Mouse (Mus musculus): ENCODE measurements around the gene Cox6a1. TPM values are rescaled to one million over a fixed set of nuclear protein-coding genes. Genes with fewer than 3 reads are reported as not detected.
"Not testable (repeated sequence)": the region's sequence is repeated elsewhere in the genome, so short reads cannot be mapped to it uniquely, and the experiment has no call there.

Cox6a1 gene
- polyA plus RNA-seq, 1 experiment, result 280 TPM

DNA sequence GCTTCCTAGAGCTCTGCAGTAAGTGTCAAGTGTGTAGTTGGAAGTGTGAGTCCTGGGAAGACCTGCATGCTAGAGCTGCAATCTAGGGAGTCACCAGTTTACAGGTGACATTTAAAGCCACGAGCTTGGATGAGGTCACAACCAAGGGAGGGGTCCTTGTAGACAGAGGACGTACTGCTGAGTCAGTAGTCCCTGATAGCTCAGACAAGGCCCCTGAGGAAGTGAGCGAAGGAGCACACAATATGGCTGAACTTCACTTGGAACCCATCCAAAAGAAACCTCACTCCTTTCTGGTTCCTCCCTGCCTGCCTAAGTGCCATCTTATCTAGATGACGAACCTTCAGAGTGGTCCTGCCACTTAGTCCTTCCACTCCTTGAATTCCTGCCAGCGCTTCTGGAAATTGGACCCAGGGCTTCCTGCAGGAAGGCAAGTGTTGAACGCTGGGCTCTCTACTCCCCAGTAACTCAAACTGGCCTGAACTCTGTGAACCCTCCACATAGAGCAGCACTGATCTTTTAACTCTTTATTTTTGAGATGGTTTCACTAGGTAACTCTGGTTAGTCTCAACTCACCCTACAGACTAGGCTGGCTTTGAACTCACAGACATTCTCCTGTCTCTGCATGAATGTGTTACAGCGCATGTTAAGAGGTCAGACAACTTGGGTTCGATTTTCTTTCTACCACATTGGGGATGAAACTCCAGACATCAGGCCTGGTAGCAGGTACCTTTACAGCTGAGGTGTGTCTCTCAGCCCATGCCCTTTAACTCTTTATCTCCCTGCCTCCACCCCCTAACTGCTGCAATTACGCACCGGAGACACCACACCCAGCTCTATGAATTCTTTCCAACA, 35.7 kb downstream of the Cox6a1 start:
- TF ChIP-seq CTCF (IDR thresholded peaks at IDR 0.05; ENCODE audit: borderline replicate concordance, insufficient read depth, low read length) (no peak), POLR2A (IDR thresholded peaks at IDR 0.05; ENCODE audit: low read depth, low read length) (no peak)
- H3K27ac ChIP-seq (ENCODE audit: insufficient read depth, low read length), result no peak overlapping the region

GRCm38 (mm10) chr5:115312354-115312753, 36.4 kb downstream of the Cox6a1 start:
- Histone ChIP-seq H3K27ac (ENCODE audit: insufficient read depth, low read length) (no peak overlapping the region), H3K4me3 (ENCODE audit: insufficient read depth, low read length) (no peak overlapping the region), H3K4me1 (ENCODE audit: control insufficient read depth, insufficient read depth, low read length) (no peaks in the 10 kb centered on the region)
- no peak for TF ChIP-seq CTCF (IDR thresholded peaks at IDR 0.05; ENCODE audit: borderline replicate concordance, insufficient read depth, low read length)
- no peak for TF ChIP-seq POLR2A (IDR thresholded peaks at IDR 0.05; ENCODE audit: low read depth, low read length)

More for the DNA sequence above, 35.7 kb downstream of the Cox6a1 start:
- Histone ChIP-seq H3K4me1 (ENCODE audit: control insufficient read depth, insufficient read depth, low read length) (peaks cover 2% of the 10 kb centered on the region; the same call in 1 of the 2 replicates), H3K4me3 (ENCODE audit: insufficient read depth, low read length) (no peak overlapping the region)

DNA sequence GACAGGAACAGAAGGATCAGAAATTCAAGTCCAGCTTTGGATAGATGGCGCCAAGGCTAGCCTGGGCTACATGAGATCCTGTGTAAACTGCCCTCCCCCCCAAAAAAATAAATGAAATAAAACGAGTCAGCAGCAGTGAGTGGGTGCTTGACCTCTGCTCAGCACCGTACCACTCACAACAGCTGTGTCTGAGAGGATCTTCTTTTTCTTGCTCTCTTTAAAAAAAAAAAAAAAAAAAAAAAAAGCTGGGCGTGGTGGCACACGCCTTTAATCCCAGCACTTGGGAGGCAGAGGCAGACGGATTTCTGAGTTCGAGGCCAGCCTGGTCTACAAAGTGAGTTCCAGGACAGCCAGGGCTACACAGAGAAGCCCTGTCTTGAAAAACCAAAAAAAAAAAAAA, 46.6 kb downstream of the Cox6a1 start:
- H3K4me3 ChIP-seq (ENCODE audit: insufficient read depth, low read length); H3K4me1 ChIP-seq (ENCODE audit: control insufficient read depth, insufficient read depth, low read length); H3K27ac ChIP-seq (ENCODE audit: insufficient read depth, low read length): not testable (repeated sequence)

- peaks cover 4% of the 10 kb centered on the region; the same call in 1 of the 2 replicates for H3K4me1 ChIP-seq (ENCODE audit: control insufficient read depth, insufficient read depth, low read length)
- peak overlapping the region; percentile 49 for H3K4me3 ChIP-seq (ENCODE audit: insufficient read depth, low read length)
- no peak for TF ChIP-seq CTCF (IDR thresholded peaks at IDR 0.05; ENCODE audit: borderline replicate concordance, insufficient read depth, low read length)
- no peak for TF ChIP-seq POLR2A (IDR thresholded peaks at IDR 0.05; ENCODE audit: low read depth, low read length)
- peak overlapping the region; percentile 4; the same call in 1 of the 2 replicates for H3K27ac ChIP-seq (ENCODE audit: insufficient read depth, low read length)
Measured at GRCm38 (mm10) chr5:115301615-115302014, 47.2 kb downstream of the Cox6a1 start.

DNA sequence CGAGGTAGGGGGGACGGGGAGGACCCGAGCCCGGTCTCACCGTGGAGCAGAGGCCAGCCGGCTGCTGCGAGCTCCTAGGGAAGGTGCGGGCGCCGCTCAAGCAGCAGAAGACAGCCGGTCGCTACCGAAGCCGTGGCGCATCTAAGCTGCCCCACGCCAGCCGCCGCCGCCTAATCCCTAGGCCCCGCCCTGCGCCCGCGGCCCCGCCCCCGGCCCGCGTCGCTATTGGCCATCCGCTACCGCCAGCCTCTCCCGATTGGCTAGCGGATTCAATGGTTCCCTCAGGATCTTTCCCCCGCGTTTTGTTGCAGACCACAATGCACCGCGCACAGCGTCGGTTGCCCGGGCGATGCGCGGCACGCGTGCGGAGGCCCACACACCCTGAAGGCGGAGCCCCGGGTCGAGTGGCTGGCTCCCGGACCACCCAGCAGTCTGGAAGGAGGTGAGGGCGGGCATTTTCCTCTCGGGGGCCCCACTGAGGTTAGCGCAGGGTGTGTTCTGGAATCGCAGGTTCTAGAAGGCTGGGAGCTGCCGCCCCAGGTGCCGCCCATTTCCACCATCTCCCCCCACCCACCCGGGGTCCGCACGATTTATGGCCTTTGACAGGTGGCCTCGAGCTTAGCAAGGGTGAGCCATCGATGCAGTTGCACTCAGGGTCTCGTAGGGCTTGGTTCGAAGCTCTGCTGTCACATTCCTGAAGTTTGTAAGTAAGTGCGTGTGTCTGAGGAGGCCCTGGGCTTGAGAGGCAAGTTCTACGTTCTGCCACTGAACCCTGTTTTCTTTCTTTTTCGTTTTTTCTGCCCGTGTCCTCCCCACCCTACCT, 47.8 kb downstream of the Cox6a1 start, which contains the start of gene Dynll1:
Gene Dynll1, minus strand, starts transcription at position 208 of the 823 bp plus-strand sequence.
- TF ChIP-seq CTCF (IDR thresholded peaks at IDR 0.05; ENCODE audit: borderline replicate concordance, insufficient read depth, low read length), result no peak
- peak; percentile 96 for TF ChIP-seq POLR2A (IDR thresholded peaks at IDR 0.05; ENCODE audit: low read depth, low read length)
- H3K27ac ChIP-seq (ENCODE audit: insufficient read depth, low read length), result peak within 1 kb of the TSS; percentile 45
- peak within 1 kb of the TSS; percentile 62 for H3K4me3 ChIP-seq (ENCODE audit: insufficient read depth, low read length)
- H3K4me1 ChIP-seq (ENCODE audit: control insufficient read depth, insufficient read depth, low read length), result peaks cover 4% of the 10 kb centered on the region; the same call in 1 of the 2 replicates

- H3K4me3 ChIP-seq (ENCODE audit: insufficient read depth, low read length), result peak overlapping the region; percentile 62
- H3K4me1 ChIP-seq (ENCODE audit: control insufficient read depth, insufficient read depth, low read length), result peaks cover 4% of the 10 kb centered on the region; the same call in 1 of the 2 replicates
- H3K27ac ChIP-seq (ENCODE audit: insufficient read depth, low read length), result peak overlapping the region; percentile 45
- TF ChIP-seq POLR2A (IDR thresholded peaks at IDR 0.05; ENCODE audit: low read depth, low read length), result peak; percentile 39; the same call in 1 of the 2 replicates
- no peak for TF ChIP-seq CTCF (IDR thresholded peaks at IDR 0.05; ENCODE audit: borderline replicate concordance, insufficient read depth, low read length)
Measured at GRCm38 (mm10) chr5:115300035-115300744, 48.6 kb downstream of the Cox6a1 start.

GRCm38 (mm10) chr5:115296347-115296746, 52.4 kb downstream of the Cox6a1 start:
- Histone ChIP-seq H3K27ac (ENCODE audit: insufficient read depth, low read length) (no peak overlapping the region), H3K4me1 (ENCODE audit: control insufficient read depth, insufficient read depth, low read length) (peaks cover 4% of the 10 kb centered on the region; the same call in 1 of the 2 replicates), H3K4me3 (ENCODE audit: insufficient read depth, low read length) (no peak overlapping the region)
- TF ChIP-seq CTCF (IDR thresholded peaks at IDR 0.05; ENCODE audit: borderline replicate concordance, insufficient read depth, low read length) (no peak), POLR2A (IDR thresholded peaks at IDR 0.05; ENCODE audit: low read depth, low read length) (peak; percentile 28)

Other genes starting within 250 kb of the Cox6a1 start
- 23.8 and 27.9 TPM in 2 replicates for gene Acads, start 229.6 kb downstream of the Cox6a1 start, polyA plus RNA-seq (2011; ENCODE audit: insufficient read length, low read depth, missing spikeins)
- 18.6 and 19.8 TPM in 2 replicates for gene Unc119b, start 214.0 kb downstream of the Cox6a1 start, polyA plus RNA-seq (2011; ENCODE audit: insufficient read length, low read depth, missing spikeins)
- gene Mlec, start 190.8 kb downstream of the Cox6a1 start, polyA plus RNA-seq (2011; ENCODE audit: insufficient read length, low read depth, missing spikeins), result 182 and 220 TPM in 2 replicates
- 2.2 and 3.3 TPM in 2 replicates for gene Cabp1, start 154.6 kb downstream of the Cox6a1 start, polyA plus RNA-seq (2011; ENCODE audit: insufficient read length, low read depth, missing spikeins)
- gene Pop5, start 113.1 kb downstream of the Cox6a1 start, polyA plus RNA-seq (2011; ENCODE audit: insufficient read length, low read depth, missing spikeins), result 18.6 and 22.8 TPM in 2 replicates
- gene Rnf10, start 76.1 kb downstream of the Cox6a1 start, polyA plus RNA-seq (2011; ENCODE audit: insufficient read length, low read depth, missing spikeins), result 163 and 168 TPM in 2 replicates
- 15.8 and 17.5 TPM in 2 replicates for gene Coq5, start 69.3 kb downstream of the Cox6a1 start, polyA plus RNA-seq (2011; ENCODE audit: insufficient read length, low read depth, missing spikeins)
- gene Dynll1, start 48.0 kb downstream of the Cox6a1 start, polyA plus RNA-seq (2011; ENCODE audit: insufficient read length, low read depth, missing spikeins), result 572 and 612 TPM in 2 replicates
- gene Srsf9, start 21.8 kb downstream of the Cox6a1 start, polyA plus RNA-seq (2011; ENCODE audit: insufficient read length, low read depth, missing spikeins), result 90.7 and 96.9 TPM in 2 replicates
- gene Gatc, start 7.8 kb downstream of the Cox6a1 start, polyA plus RNA-seq (2011; ENCODE audit: insufficient read length, low read depth, missing spikeins), result 13.6 and 18.7 TPM in 2 replicates
- 20.4 and 20.5 TPM in 2 replicates for gene Triap1, start 7.8 kb downstream of the Cox6a1 start, polyA plus RNA-seq (2011; ENCODE audit: insufficient read length, low read depth, missing spikeins)
- 4.8 and 9.1 TPM in 2 replicates for gene Msi1, start 80.6 kb upstream of the Cox6a1 start, polyA plus RNA-seq (2011; ENCODE audit: insufficient read length, low read depth, missing spikeins)
- not detected in 2 replicates for gene Pla2g1b, start 117.3 kb upstream of the Cox6a1 start, polyA plus RNA-seq (2011; ENCODE audit: insufficient read length, low read depth, missing spikeins)
- 12.8 and 18.5 TPM in 2 replicates for gene Sirt4, start 135.7 kb upstream of the Cox6a1 start, polyA plus RNA-seq (2011; ENCODE audit: insufficient read length, low read depth, missing spikeins)
- gene Pxn, start 157.7 kb upstream of the Cox6a1 start, polyA plus RNA-seq (2011; ENCODE audit: insufficient read length, low read depth, missing spikeins), result 25.7 and 35.2 TPM in 2 replicates
- 3,023 and 3,024 TPM in 2 replicates for gene Rplp0, start 210.5 kb upstream of the Cox6a1 start, polyA plus RNA-seq (2011; ENCODE audit: insufficient read length, low read depth, missing spikeins)
- 39.5 and 40.7 TPM in 2 replicates for gene Gcn1l1, start 216.3 kb upstream of the Cox6a1 start, polyA plus RNA-seq (2011; ENCODE audit: insufficient read length, low read depth, missing spikeins)